Mouse (Mus musculus): ENCODE measurements around the gene Eif4b. TPM values are rescaled to one million over a fixed set of nuclear protein-coding genes. Genes with fewer than 3 reads are reported as not detected.
A peak's percentile ranks its signal among the peaks of the same experiment; 100 is the strongest.

Eif4b gene
- polyA plus RNA-seq, 1 experiment from 2014 or later, result 111 TPM

DNA sequence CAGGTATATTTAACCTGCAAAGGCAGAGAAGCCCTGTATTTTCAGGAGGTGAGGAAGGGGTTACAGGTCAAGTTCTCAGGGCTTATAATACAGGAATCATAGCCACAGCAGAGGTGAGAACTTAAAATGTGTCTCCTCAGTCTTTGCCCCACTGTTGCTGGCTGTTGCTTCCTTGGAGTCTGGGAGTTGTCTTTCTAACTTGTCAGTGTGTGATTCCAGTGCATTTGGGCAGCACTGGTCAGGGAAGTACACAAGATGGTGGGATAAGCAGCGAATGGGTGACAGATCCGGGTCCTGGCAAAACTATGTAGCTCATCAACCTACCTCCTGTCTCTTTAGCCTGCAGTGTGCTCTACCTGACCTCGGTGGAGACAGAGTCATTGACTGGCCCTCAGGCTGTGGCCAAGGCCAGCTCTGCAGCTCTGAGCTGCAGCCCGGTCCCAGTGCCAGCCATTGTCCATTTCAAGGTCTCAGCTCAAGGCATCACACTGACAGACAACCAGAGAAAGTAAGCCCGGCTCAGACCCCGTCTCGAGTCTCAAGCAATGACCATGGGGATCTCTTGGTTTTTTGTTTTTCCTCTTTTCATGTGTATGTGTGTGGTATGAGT is 41.2 kb downstream of the Eif4b start:
- H3K4me2 ChIP-seq, result no peak overlapping the region
- H3K9ac ChIP-seq, result no peak overlapping the region
- no peaks in the 10 kb centered on the region for H3K9me3 ChIP-seq
- H3K27me3 ChIP-seq, result no peaks in the 10 kb centered on the region
- no peak overlapping the region for H3K4me3 ChIP-seq
- H3K4me1 ChIP-seq, result peaks cover 50% of the 10 kb centered on the region
- WGBS, result 83% methylated on average over 7 of the region's 7 CpGs
- ATAC-seq (ENCODE audit: insufficient number of reproducible peaks, low FRiP score, low TSS enrichment, low read depth), result no peak
- peaks cover 100% of the 10 kb centered on the region for H3K36me3 ChIP-seq
- peak overlapping the region; percentile 50; the same call in 1 of the 2 replicates for H3K27ac ChIP-seq

DNA sequence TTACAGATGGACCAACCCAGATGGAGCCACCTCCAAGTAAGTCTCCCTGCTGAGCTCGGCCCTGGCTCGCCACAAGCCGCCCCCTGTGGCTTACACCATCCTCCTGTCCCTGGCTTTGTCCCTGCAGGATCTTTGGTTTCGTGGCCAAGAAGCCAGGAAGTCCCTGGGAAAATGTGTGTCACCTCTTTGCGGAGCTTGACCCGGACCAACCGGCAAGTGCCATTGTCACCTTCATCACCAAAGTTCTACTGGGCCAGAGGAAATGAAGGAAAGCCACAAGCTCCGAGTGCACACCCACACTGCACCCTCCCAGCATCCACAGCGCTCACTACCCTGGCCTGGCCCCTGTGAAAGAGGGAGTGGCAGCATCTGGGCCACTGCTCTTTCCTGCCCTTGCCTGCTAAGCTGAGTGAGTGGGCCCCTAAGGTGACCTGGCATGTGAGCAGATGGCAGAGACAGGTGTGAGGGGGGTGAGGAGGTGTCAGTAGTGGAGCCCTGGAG is 42.2 kb downstream of the Eif4b start:
- WGBS, result 70% methylated on average over 9 of the region's 9 CpGs
- H3K4me3 ChIP-seq, result no peak overlapping the region
- no peak for ATAC-seq (ENCODE audit: insufficient number of reproducible peaks, low FRiP score, low TSS enrichment, low read depth)
- H3K9me3 ChIP-seq, result no peaks in the 10 kb centered on the region
- H3K9ac ChIP-seq, result no peak overlapping the region
- peak overlapping the region; percentile 38 for H3K27ac ChIP-seq
- peaks cover 98% of the 10 kb centered on the region for H3K36me3 ChIP-seq
- H3K4me2 ChIP-seq, result no peak overlapping the region
- peaks cover 46% of the 10 kb centered on the region for H3K4me1 ChIP-seq
- no peaks in the 10 kb centered on the region for H3K27me3 ChIP-seq

DNA sequence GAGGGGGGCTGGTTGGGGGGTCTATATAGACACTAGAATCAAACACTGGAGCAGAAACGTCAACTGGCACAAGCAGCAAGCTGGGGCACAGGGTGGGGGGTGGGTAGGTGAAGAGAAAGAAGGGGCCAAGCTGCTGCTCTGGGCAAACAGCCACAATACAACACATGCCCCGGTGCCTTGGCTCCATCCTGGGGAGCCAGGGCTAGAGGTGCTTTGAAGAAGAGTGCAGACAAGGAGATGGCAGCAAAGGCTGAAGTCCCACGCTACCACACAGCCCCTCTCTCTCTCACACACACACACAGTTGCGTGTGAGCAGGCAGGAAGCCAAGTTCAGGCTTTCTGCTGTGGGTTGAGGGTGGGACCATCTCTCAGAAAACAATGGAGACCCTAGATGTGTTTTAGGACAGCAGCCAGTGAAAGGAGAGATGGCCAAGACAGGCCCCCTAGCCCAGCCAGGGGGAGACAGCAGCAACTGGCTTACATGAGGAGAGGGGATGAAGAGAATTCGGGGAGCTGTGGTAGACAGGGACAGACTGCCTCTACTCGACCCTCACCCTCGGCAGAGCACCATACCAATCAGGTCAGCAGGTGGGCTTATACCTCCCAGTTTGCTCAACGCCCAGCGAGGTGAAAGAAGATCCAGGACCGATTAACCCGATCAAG is 43.3 kb downstream of the Eif4b start:
- Histone ChIP-seq H3K27ac (peak overlapping the region; percentile 69), H3K4me1 (peaks cover 43% of the 10 kb centered on the region), H3K9ac (no peak overlapping the region), H3K36me3 (peaks cover 96% of the 10 kb centered on the region), H3K27me3 (no peaks in the 10 kb centered on the region), H3K4me3 (no peak overlapping the region), H3K9me3 (no peaks in the 10 kb centered on the region), H3K4me2 (no peak overlapping the region)
- WGBS, result 66% methylated on average over 11 of the region's 11 CpGs
- ATAC-seq (ENCODE audit: insufficient number of reproducible peaks, low FRiP score, low TSS enrichment, low read depth), result 0 out of 2 replicates have a peak, but pooled peaks have one; percentile 10

DNA sequence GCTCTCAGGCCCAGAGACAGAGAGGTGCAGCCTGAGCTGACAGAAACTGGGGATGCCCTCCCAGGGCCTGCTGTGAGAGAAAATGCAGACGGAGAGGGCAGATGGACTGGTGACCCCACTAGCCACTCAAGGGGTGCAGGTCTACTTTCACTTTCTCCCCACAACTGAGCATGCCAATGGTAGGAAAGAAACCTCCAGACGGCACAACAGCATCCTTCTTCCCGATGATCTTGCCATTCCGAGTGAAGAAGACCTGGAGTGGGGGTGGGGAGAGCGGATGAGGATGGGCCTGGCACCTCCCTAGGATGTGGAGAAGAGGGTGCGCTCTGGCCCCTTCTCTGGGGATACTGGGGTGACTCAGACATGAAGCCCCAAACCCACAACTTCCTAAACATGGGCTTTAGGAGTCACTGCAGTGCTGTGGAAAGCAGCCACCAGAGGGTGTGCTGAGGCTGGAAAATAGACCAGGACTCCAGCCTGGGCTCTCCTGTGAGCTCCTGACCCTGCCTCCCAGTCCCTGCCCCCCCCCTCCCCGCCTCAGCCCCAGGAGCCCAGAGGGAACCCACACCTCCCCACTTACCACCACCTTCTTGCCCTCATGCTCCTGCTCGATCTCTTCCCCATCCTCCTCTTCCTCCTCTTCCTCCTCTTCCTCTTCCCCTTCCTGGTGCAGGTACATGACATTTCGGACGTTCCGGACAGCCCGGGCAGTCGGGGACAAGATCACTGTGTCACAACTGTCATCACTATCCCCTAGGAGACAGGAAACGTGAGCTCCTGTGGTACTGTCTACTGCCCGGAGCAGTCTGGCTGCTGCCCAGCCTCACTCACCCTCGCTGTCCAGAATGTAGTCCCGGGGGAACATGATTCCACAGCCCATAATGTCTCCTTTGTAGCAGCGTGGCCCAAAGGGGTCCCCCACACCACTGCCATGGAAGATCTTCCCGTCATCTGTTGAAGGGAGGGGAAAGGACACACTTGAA is 44.2 kb downstream of the Eif4b start:
- H3K9me3 ChIP-seq, result no peaks in the 10 kb centered on the region
- no peak overlapping the region for H3K9ac ChIP-seq
- peak overlapping the region; percentile 69; the same call in 1 of the 2 replicates for H3K27ac ChIP-seq
- no peak overlapping the region for H3K4me2 ChIP-seq
- H3K36me3 ChIP-seq, result peaks cover 94% of the 10 kb centered on the region
- H3K27me3 ChIP-seq, result no peaks in the 10 kb centered on the region
- H3K4me3 ChIP-seq, result no peak overlapping the region
- peaks cover 40% of the 10 kb centered on the region for H3K4me1 ChIP-seq
- no peak for ATAC-seq (ENCODE audit: insufficient number of reproducible peaks, low FRiP score, low TSS enrichment, low read depth)
- 76% methylated on average over 19 of the region's 19 CpGs for WGBS

DNA sequence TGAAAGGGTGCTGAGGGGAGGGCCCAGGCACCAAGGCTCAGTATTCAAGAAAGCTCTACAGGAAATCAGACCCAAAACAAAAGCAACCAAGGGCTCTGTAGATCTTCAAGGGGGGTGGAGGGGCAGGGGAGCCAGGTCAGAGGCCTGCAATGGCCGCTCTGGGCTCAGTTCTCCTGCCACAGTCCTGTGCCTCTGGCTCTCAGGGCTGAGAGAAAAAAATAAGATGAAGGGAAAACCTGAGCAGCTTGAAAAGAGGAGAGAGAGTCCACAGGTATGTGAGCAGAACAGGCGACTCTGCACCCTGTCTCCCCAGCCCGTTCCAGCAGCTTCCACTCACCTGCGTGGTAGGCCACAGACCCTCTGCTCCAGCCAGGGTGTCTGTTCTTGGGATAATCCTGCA is 45.0 kb downstream of the Eif4b start:
- H3K9me3 ChIP-seq, result no peaks in the 10 kb centered on the region
- H3K27me3 ChIP-seq, result no peaks in the 10 kb centered on the region
- no peak overlapping the region for H3K27ac ChIP-seq
- H3K36me3 ChIP-seq, result peaks cover 88% of the 10 kb centered on the region
- WGBS, result 82% methylated on average over 4 of the region's 4 CpGs
- H3K4me3 ChIP-seq, result no peak overlapping the region
- ATAC-seq (ENCODE audit: insufficient number of reproducible peaks, low FRiP score, low TSS enrichment, low read depth), result no peak
- peaks cover 39% of the 10 kb centered on the region for H3K4me1 ChIP-seq
- H3K4me2 ChIP-seq, result no peak overlapping the region
- no peak overlapping the region for H3K9ac ChIP-seq

DNA sequence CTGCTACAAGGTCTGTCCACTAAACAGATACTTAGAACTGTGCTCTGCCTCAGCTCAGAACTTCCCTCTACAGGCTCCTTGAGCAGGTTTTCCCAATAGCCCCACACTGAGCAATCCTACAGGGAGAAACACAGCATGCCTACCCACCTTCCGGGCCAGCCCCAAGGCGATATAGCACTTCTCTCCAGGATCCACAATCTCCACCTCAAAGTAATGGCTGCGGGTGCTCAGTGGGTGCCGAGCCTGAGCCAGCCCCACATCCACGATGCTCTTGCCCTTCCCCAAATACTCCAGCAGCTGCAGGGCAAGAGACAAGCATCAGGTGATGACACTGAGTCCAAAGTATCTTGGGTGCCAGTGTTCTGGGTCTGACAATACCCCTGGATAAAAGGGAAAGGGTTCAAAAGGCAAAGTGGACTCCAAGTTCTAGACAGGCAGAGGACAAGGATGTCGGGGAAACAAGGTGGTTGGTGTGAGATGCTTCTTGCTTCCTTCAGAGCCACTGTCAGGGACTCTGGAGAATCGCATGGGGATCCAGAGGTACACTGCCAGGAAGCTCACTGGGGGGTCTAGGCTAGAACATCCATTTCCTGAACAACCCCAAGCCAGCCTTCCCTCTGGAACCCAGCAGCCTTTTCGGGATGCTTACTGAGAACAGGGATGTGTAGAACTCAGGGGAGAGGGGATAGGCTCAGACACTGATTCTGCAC is 45.7 kb downstream of the Eif4b start:
- H3K36me3 ChIP-seq, result peaks cover 84% of the 10 kb centered on the region
- no peak overlapping the region for H3K4me2 ChIP-seq
- H3K27me3 ChIP-seq, result no peaks in the 10 kb centered on the region
- H3K27ac ChIP-seq, result no peak overlapping the region
- 67% methylated on average over 8 of the region's 8 CpGs for WGBS
- H3K4me1 ChIP-seq, result peaks cover 39% of the 10 kb centered on the region
- H3K9ac ChIP-seq, result no peak overlapping the region
- no peaks in the 10 kb centered on the region for H3K9me3 ChIP-seq
- no peak overlapping the region for H3K4me3 ChIP-seq
- ATAC-seq (ENCODE audit: insufficient number of reproducible peaks, low FRiP score, low TSS enrichment, low read depth), result no peak

DNA sequence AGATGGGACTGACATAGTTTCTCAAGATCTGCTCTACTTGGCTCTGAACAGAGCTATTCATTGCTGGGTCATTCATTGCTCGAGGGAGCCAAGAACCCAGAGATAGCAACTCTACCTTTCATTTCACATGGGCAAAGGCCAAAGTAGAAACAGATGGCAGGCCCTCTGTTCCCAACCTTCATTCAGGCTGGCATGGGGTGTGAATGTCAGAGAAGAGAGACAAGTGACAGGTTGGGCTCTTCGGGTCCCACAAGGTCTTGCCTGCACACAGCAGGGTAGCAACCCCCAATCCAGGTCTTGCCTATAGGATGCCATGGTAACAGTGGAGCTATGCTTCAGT is 46.2 kb downstream of the Eif4b start:
- Histone ChIP-seq H3K36me3 (peaks cover 84% of the 10 kb centered on the region), H3K9ac (no peak overlapping the region), H3K27me3 (no peaks in the 10 kb centered on the region), H3K4me3 (no peak overlapping the region), H3K9me3 (no peaks in the 10 kb centered on the region), H3K27ac (no peak overlapping the region), H3K4me1 (peaks cover 39% of the 10 kb centered on the region), H3K4me2 (no peak overlapping the region)
- 61% methylated on average over 2 of the region's 2 CpGs for WGBS
- no peak for ATAC-seq (ENCODE audit: insufficient number of reproducible peaks, low FRiP score, low TSS enrichment, low read depth)

DNA sequence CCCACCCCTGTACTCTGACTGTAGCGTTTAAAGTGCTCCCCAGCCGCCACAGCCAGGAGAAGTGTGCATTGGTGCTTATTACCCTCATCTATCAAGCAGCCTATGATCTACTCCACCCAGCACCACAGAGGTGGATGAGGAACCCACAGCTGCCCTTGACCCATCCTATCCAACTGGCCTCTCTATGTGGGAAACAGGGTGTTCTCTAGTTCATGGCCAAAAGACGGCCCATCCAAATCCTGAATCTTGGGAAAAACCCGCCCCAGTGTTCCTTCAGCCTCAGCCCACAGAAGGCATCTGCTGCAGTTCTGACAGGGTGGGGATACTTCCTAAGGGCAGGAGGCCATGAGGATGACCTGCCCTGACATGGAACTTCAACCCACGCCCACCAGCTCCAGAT is 47.0 kb downstream of the Eif4b start:
- H3K36me3 ChIP-seq, result peaks cover 83% of the 10 kb centered on the region
- ATAC-seq (ENCODE audit: insufficient number of reproducible peaks, low FRiP score, low TSS enrichment, low read depth), result no peak
- H3K27me3 ChIP-seq, result no peaks in the 10 kb centered on the region
- H3K4me3 ChIP-seq, result no peak overlapping the region
- peaks cover 36% of the 10 kb centered on the region for H3K4me1 ChIP-seq
- no peak overlapping the region for H3K4me2 ChIP-seq
- WGBS, result 78% methylated on average over 5 of the region's 5 CpGs
- no peaks in the 10 kb centered on the region for H3K9me3 ChIP-seq
- H3K27ac ChIP-seq, result no peak overlapping the region
- no peak overlapping the region for H3K9ac ChIP-seq

DNA sequence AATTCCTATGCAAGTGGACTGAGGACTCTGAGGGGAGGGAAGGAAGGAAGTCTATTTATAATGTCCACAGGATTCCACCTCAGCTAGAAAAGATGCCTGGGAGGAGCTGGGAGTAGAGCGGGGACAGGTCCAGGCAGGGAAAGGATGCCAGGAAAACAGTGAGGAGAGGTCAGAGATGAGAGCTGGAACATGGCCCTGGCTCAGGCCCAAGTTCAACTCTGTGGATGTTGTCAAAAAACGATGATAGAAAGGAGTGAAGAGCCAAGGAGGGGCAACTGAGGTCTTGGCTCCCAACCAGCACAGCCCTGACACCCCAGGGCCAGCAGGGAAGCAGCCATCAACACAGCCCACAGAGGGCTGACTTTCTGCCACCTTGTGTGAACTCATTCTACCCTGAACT is 52.7 kb downstream of the Eif4b start:
- no peak overlapping the region for H3K9ac ChIP-seq

DNA sequence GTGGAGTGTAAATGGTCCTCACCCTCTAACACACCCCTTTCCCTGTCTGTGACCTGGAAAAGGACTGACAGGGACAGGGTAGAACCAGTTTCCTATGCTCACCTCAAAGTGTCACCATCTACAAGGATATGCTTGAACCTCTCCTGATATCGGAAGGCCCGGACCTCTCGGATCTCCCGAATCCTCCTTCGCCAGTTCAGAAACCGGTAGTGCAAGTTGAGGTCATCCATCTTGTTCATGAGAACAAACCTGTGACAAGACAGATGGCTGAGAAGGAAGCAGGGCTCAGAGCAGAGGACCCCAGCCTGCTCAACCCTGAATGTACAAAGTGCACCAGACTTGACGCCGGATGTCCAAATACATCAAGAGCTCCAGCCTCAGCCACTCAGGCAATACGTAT is 59.7 kb downstream of the Eif4b start:
- Histone ChIP-seq H3K4me3 (no peak overlapping the region), H3K4me1 (peaks cover 14% of the 10 kb centered on the region), H3K4me2 (no peak overlapping the region), H3K36me3 (peaks cover 51% of the 10 kb centered on the region), H3K9ac (no peak overlapping the region), H3K27ac (peak overlapping the region; percentile 38; the same call in 1 of the 2 replicates), H3K9me3 (no peaks in the 10 kb centered on the region), H3K27me3 (no peaks in the 10 kb centered on the region)
- ATAC-seq (ENCODE audit: insufficient number of reproducible peaks, low FRiP score, low TSS enrichment, low read depth), result no peak
- 79% methylated on average over 9 of the region's 9 CpGs for WGBS

More for the DNA sequence above, 52.7 kb downstream of the Eif4b start:
- Histone ChIP-seq H3K36me3 (peaks cover 81% of the 10 kb centered on the region), H3K4me3 (no peak overlapping the region), H3K27ac (no peak overlapping the region; the same call in 1 of the 2 replicates), H3K9me3 (no peaks in the 10 kb centered on the region), H3K27me3 (no peaks in the 10 kb centered on the region), H3K4me1 (0 out of 2 replicates have a peak, but pooled peaks cover 4% of the 10 kb centered on the region), H3K4me2 (no peak overlapping the region)
- WGBS, result 61% methylated on average over 2 of the region's 2 CpGs
- ATAC-seq (ENCODE audit: insufficient number of reproducible peaks, low FRiP score, low TSS enrichment, low read depth), result no peak

DNA sequence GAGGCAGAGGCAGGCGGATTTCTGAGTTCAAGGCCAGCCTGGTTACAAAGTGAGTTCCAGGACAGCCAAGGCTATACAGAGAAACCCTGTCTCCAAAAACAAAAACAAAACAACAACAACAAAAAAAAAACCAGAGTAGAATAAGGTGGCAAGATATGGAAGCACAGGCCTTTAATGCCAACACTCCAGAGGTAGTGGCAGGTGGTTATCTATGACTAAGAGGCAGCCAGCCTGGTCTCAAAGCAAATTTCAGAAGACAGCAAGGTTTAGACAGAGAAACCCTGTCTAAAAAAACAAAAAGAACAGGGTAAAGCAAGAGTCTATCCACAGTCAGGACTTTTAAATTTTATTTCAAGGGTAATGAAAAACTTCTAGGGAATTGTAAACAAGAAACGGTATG is 61.1 kb downstream of the Eif4b start:
- Histone ChIP-seq H3K36me3 (peaks cover 37% of the 10 kb centered on the region), H3K4me1 (peaks cover 14% of the 10 kb centered on the region), H3K4me3 (0 out of 2 replicates have a peak overlapping the region, but pooled peaks have one; percentile 85), H3K4me2 (no peak overlapping the region), H3K27me3 (no peaks in the 10 kb centered on the region), H3K9me3 (no peaks in the 10 kb centered on the region), H3K27ac (no peak overlapping the region), H3K9ac (no peak overlapping the region)
- WGBS, result 77% methylated on average over 2 of the region's 2 CpGs
- no peak for ATAC-seq (ENCODE audit: insufficient number of reproducible peaks, low FRiP score, low TSS enrichment, low read depth)

All from limb, embryonic 15.5 days (tissue).